ENCODE assay signal across 24 mouse cellular contexts in the genomic region with DNA sequence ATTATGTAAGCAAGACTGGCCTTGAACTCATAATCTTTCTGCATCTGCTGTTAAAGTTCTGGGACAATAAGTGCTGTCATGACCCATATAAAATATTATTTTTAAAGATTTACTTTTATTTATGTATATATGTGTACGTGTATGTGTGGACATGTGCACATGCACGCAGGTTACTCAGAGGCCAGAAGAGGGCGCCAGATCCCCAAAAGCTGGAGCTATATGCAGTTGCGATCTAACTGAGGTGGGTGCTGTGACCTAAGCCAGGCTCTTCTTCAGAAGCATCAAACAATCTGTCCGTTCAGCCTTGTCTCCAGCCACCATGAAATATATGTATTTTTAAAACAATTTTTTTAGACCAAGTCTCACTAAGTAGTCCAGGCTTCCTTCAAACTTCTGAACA. TPM values are rescaled to one million over a fixed set of nuclear protein-coding genes. Genes with fewer than 3 reads are reported as not detected.
DNase-seq lines count a peak whose midpoint lies in the region; ATAC-seq and TF ChIP-seq lines count a peak whose summit lies in the region.
"Had no signal": no experiment of that assay in that cellular context is flagged by ENCODE, and none has a peak within 500 bp of the region (broad histone marks: within the 10 kb centered on the region; RNA-seq: fewer than 3 reads in every experiment).

No protein-coding gene starts in this region.

- no peaks in the 10 kb centered on the region for H3K27me3 ChIP-seq in intestine, postnatal 0 days (replicated peaks; ENCODE audit: control insufficient read depth, insufficient read depth, low read length)
- H3K27me3 ChIP-seq in intestine, embryonic 16.5 days (replicated peaks; ENCODE audit: control insufficient read depth, insufficient read depth, low read length), result no peaks in the 10 kb centered on the region
- no peaks in the 10 kb centered on the region for H3K27me3 ChIP-seq in midbrain, postnatal 0 days (ENCODE audit: insufficient read depth, low read length)
- no peaks in the 10 kb centered on the region for H3K27me3 ChIP-seq in midbrain, embryonic 14.5 days (ENCODE audit: control insufficient read depth, insufficient read depth, low read length)
- H3K27me3 ChIP-seq in ES-Bruce4 (ENCODE audit: control insufficient read depth, insufficient read depth, low read length, poor library complexity, severe bottlenecking), result no peaks in the 10 kb centered on the region
- H3K27me3 ChIP-seq: heart, embryonic 15.5 days; limb, embryonic 15.5 days; midbrain, embryonic 12.5 days; neural tube, embryonic 13.5 days had no signal

- H3K4me2 ChIP-seq in intestine, postnatal 0 days (replicated peaks; ENCODE audit: low read depth), result no peak overlapping the region
- H3K4me2 ChIP-seq in intestine, embryonic 16.5 days (ENCODE audit: low read depth, low read length), result no peak overlapping the region
- H3K4me2 ChIP-seq in midbrain, postnatal 0 days (ENCODE audit: low read depth, low read length, poor library complexity, severe bottlenecking), result no peak overlapping the region
- no peak overlapping the region for H3K4me2 ChIP-seq in midbrain, embryonic 14.5 days (ENCODE audit: low read length)
- H3K4me2 ChIP-seq: heart, embryonic 15.5 days; limb, embryonic 15.5 days; midbrain, embryonic 12.5 days; neural tube, embryonic 13.5 days had no signal

- H3K9ac ChIP-seq in intestine, postnatal 0 days (ENCODE audit: low read depth, low read length), result no peak overlapping the region
- no peak overlapping the region for H3K9ac ChIP-seq in intestine, embryonic 16.5 days (ENCODE audit: low read depth, low read length)
- H3K9ac ChIP-seq in midbrain, postnatal 0 days (replicated peaks; ENCODE audit: low read length, poor library complexity, severe bottlenecking), result no peak overlapping the region
- H3K9ac ChIP-seq in midbrain, embryonic 14.5 days (replicated peaks; ENCODE audit: low read length), result no peak overlapping the region
- no peak overlapping the region for H3K9ac ChIP-seq in ES-Bruce4 (ENCODE audit: low read depth, poor library complexity, severe bottlenecking)
- H3K9ac ChIP-seq: forebrain, postnatal 0 days; heart, embryonic 15.5 days; limb, embryonic 15.5 days; midbrain, embryonic 12.5 days; neural tube, embryonic 13.5 days had no signal

- H3K9me3 ChIP-seq in intestine, postnatal 0 days (ENCODE audit: control insufficient read depth), result no peaks in the 10 kb centered on the region
- 0 out of 2 replicates have a peak, but pooled peaks cover 4% of the 10 kb centered on the region for H3K9me3 ChIP-seq in intestine, embryonic 16.5 days (ENCODE audit: control insufficient read depth, low read length)
- H3K9me3 ChIP-seq in midbrain, postnatal 0 days (ENCODE audit: low read length), result no peaks in the 10 kb centered on the region
- H3K9me3 ChIP-seq in midbrain, embryonic 14.5 days (ENCODE audit: control insufficient read depth, low read length), result 0 out of 2 replicates have a peak, but pooled peaks cover 4% of the 10 kb centered on the region
- 0 out of 2 replicates have a peak, but pooled peaks cover 2% of the 10 kb centered on the region for H3K9me3 ChIP-seq in ES-Bruce4 (replicated peaks; ENCODE audit: control insufficient read depth, insufficient read depth, low read length, poor library complexity, severe bottlenecking)
- H3K9me3 ChIP-seq: limb, embryonic 15.5 days; midbrain, embryonic 12.5 days had no signal

- H3K36me3 ChIP-seq in intestine, postnatal 0 days (ENCODE audit: control insufficient read depth, insufficient read depth), result no peaks in the 10 kb centered on the region
- H3K36me3 ChIP-seq in intestine, embryonic 16.5 days (ENCODE audit: control insufficient read depth, insufficient read depth, low read length), result no peaks in the 10 kb centered on the region
- H3K36me3 ChIP-seq in midbrain, postnatal 0 days (ENCODE audit: insufficient read depth, low read length), result no peaks in the 10 kb centered on the region
- H3K36me3 ChIP-seq in midbrain, embryonic 14.5 days (ENCODE audit: control insufficient read depth, insufficient read depth, low read length), result no peaks in the 10 kb centered on the region
- no peaks in the 10 kb centered on the region for H3K36me3 ChIP-seq in ES-Bruce4 (ENCODE audit: control insufficient read depth, insufficient read depth, low read length, poor library complexity, severe bottlenecking)
- H3K36me3 ChIP-seq: forebrain, embryonic 10.5 days; heart, embryonic 15.5 days; limb, embryonic 15.5 days; midbrain, embryonic 12.5 days; neural tube, embryonic 13.5 days had no signal

- ATAC-seq in intestine, postnatal 0 days, result no peak
- ATAC-seq in intestine, embryonic 16.5 days, result no peak
- ATAC-seq in midbrain, postnatal 0 days (ENCODE audit: low FRiP score), result no peak
- ATAC-seq in midbrain, embryonic 14.5 days (ENCODE audit: low FRiP score, low TSS enrichment), result no peak
- ATAC-seq: forebrain, postnatal 0 days; hindbrain, embryonic 16.5 days had no signal

- WGBS in intestine, postnatal 0 days, result 93% methylated on average over 5 of the region's 5 CpGs
- 93% methylated on average over 5 of the region's 5 CpGs for WGBS in intestine, embryonic 16.5 days
- 97% methylated on average over 5 of the region's 5 CpGs for WGBS in midbrain, postnatal 0 days
- 95% methylated on average over 5 of the region's 5 CpGs for WGBS in midbrain, embryonic 14.5 days

- peak; percentile 19; the same call in 1 of the 2 replicates for TF ChIP-seq CTCF in intestine, postnatal 0 days (IDR thresholded peaks at IDR 0.05; ENCODE audit: low read depth)
- peak; percentile 19; the same call in 1 of the 2 replicates for TF ChIP-seq CTCF in midbrain, postnatal 0 days (IDR thresholded peaks at IDR 0.05)
- TF ChIP-seq CTCF in ES-Bruce4 (IDR thresholded peaks at IDR 0.05; ENCODE audit: low read depth, low read length), result peak; percentile 41
- peak; percentile 21; the same call in 1 of the 2 replicates for TF ChIP-seq CTCF in brain, embryonic 14.5 days (IDR thresholded peaks at IDR 0.05; ENCODE audit: borderline replicate concordance, extremely low read depth, insufficient read depth, insufficient read length)

- H3K4me3 ChIP-seq in intestine, postnatal 0 days (ENCODE audit: low read depth, low read length), result no peak overlapping the region
- no peak overlapping the region for H3K4me3 ChIP-seq in intestine, embryonic 16.5 days (ENCODE audit: low read length)
- no peak overlapping the region for H3K4me3 ChIP-seq in midbrain, postnatal 0 days (ENCODE audit: low read depth, low read length)
- H3K4me3 ChIP-seq in midbrain, embryonic 14.5 days (replicated peaks; ENCODE audit: low read depth, low read length), result no peak overlapping the region
- no peak overlapping the region for H3K4me3 ChIP-seq in ES-Bruce4 (ENCODE audit: low read depth, low read length)
- H3K4me3 ChIP-seq: forebrain, embryonic 10.5 days; heart, embryonic 15.5 days; limb, embryonic 15.5 days; midbrain, embryonic 12.5 days; neural tube, embryonic 13.5 days had no signal

- no peak for DNase-seq in midbrain, postnatal 0 days (ENCODE audit: low spot score)
- DNase-seq in midbrain, embryonic 14.5 days, result no peak
- DNase-seq in brain, embryonic 14.5 days (ENCODE audit: low read depth), result no peak
- no peak for DNase-seq in cerebellum, adult 18-20 months
- DNase-seq in cerebellum, adult 11-12 months, result no peak
- DNase-seq: adrenal gland, postnatal 10 days; B cell, adult 2 months; cerebellum, adult 11 months; cerebellum, postnatal 36 days; forebrain, postnatal 0 days; heart, adult 11 months; kidney, adult 18-20 months; kidney, postnatal 10 days; right cerebral cortex, adult 18-20 months had no signal

- H3K4me1 ChIP-seq in intestine, postnatal 0 days (replicated peaks; ENCODE audit: control insufficient read depth, insufficient read depth, low read length), result no peaks in the 10 kb centered on the region
- no peaks in the 10 kb centered on the region for H3K4me1 ChIP-seq in intestine, embryonic 16.5 days (ENCODE audit: control insufficient read depth, insufficient read depth, low read length)
- no peaks in the 10 kb centered on the region for H3K4me1 ChIP-seq in midbrain, postnatal 0 days (ENCODE audit: insufficient read depth, low read length)
- H3K4me1 ChIP-seq in midbrain, embryonic 14.5 days (ENCODE audit: control insufficient read depth, insufficient read depth, low read length), result no peaks in the 10 kb centered on the region
- no peaks in the 10 kb centered on the region for H3K4me1 ChIP-seq in ES-Bruce4 (ENCODE audit: control insufficient read depth, insufficient read depth, low read length)
- H3K4me1 ChIP-seq: forebrain, embryonic 10.5 days; heart, embryonic 15.5 days; limb, embryonic 15.5 days; midbrain, embryonic 12.5 days; neural tube, embryonic 13.5 days had no signal

- no peak for TF ChIP-seq EP300 in ES-Bruce4 (IDR thresholded peaks at IDR 0.05; ENCODE audit: insufficient read depth, low read depth, low read length)

- no peak overlapping the region for H3K27ac ChIP-seq in intestine, postnatal 0 days (ENCODE audit: low read depth, low read length)
- no peak overlapping the region for H3K27ac ChIP-seq in intestine, embryonic 16.5 days (ENCODE audit: low read length)
- no peak overlapping the region for H3K27ac ChIP-seq in midbrain, postnatal 0 days (ENCODE audit: low read depth, low read length)
- no peak overlapping the region for H3K27ac ChIP-seq in midbrain, embryonic 14.5 days (replicated peaks; ENCODE audit: low read depth, low read length)
- no peak overlapping the region for H3K27ac ChIP-seq in ES-Bruce4 (ENCODE audit: insufficient read depth, low read length)
- H3K27ac ChIP-seq: forebrain, embryonic 10.5 days; heart, embryonic 15.5 days; limb, embryonic 15.5 days; midbrain, embryonic 12.5 days; neural tube, embryonic 13.5 days had no signal

- no peak for TF ChIP-seq POLR2A in ES-Bruce4 (IDR thresholded peaks at IDR 0.05; ENCODE audit: insufficient read depth, low read length)
- TF ChIP-seq POLR2A in brain, embryonic 14.5 days (IDR thresholded peaks at IDR 0.05; ENCODE audit: borderline replicate concordance, extremely low read depth, insufficient read depth, insufficient read length, poor library complexity, severe bottlenecking), result no peak

RNA-seq across cellular contexts. Expression of gene Scn11a, which starts 11.6 kb away (rescaled TPM):
- 0.20 and 0.25 TPM in 2 replicates for polyA plus RNA-seq in intestine, postnatal 0 days (2015; fragmentation: Nextera tagmentation; extraction: Ambion mirVana)
- polyA plus RNA-seq in intestine, embryonic 16.5 days (2015; fragmentation: Nextera tagmentation; extraction: Ambion mirVana), result 0.04 TPM in 1 of 2 replicates, not detected in the other
- 0.47 and 0.60 TPM in 2 replicates for total RNA-seq in midbrain, postnatal 0 days (2014; rRNA removed)
- 0.27 and 0.35 TPM in 2 replicates for polyA plus RNA-seq in midbrain, postnatal 0 days (2015; fragmentation: Nextera tagmentation; extraction: Ambion mirVana)
- polyA plus RNA-seq in midbrain, embryonic 14.5 days (2014; fragmentation: Nextera tagmentation; extraction: Ambion mirVana), result 0.13 and 0.29 TPM in 2 replicates
- not detected in 2 replicates for polyA plus RNA-seq in ES-Bruce4 (2011; ENCODE audit: insufficient read depth, insufficient read length, low read depth, missing spikeins)
- polyA plus RNA-seq in brain, embryonic 14.5 days (2012; rRNA removed), result 0.18 and 0.21 TPM in 2 replicates
- total RNA-seq: layer of hippocampus, adult 18-20 months had no signal
